Mouse (Mus musculus): ENCODE results near the gene Fahd1.

DNA sequence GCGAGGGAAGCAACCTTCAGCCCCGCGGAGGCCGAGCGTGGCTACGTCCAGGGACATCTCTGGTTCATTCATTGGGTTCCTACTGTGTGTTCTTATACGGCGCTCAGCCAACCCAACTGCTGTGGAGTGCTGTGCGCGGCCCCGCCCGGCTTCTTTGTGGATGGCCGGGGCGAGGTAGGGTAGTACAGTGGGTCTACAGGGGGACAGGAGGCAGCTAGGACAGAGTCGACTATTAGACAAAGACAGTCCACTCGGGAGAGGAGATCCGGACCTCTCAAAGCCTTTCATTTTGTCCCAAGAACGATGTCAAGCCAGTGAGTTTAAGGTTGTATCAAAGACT lies 36.7 kb upstream of the Fahd1 start:
- TF ChIP-seq CTCF (IDR thresholded peaks at IDR 0.05; ENCODE audit: borderline replicate concordance, insufficient read depth, low read depth, low read length), result no peak
- TF ChIP-seq POLR2A (IDR thresholded peaks at IDR 0.05; ENCODE audit: borderline replicate concordance, insufficient read depth, low read length), result no peak

Measured in cerebellum, adult 2 months (tissue).